Mouse (Mus musculus): ENCODE measurements around the gene Cyp2b13.
"Not testable (repeated sequence)": the region's sequence is repeated elsewhere in the genome, so short reads cannot be mapped to it uniquely, and the experiment has no call there.

Gene Cyp2b13

GRCm38 (mm10) chr7:26061197-26061596 is at the start of gene Cyp2b13:
Gene Cyp2b13, plus strand, starts transcription at chr7:26061497.
- DNase-seq (ENCODE audit: low spot score): not testable (repeated sequence)

GRCm38 (mm10) chr7:26019814-26020332 is 41.4 kb upstream of the Cyp2b13 start:
- DNase-seq (ENCODE audit: low spot score): not testable (repeated sequence)

GRCm38 (mm10) chr7:26054885-26055630 is 6.2 kb upstream of the Cyp2b13 start:
- not testable (repeated sequence) for DNase-seq (ENCODE audit: low spot score)

GRCm38 (mm10) chr7:26071677-26072076 is 10.4 kb downstream of the Cyp2b13 start:
- DNase-seq (ENCODE audit: low spot score): not testable (repeated sequence)

GRCm38 (mm10) chr7:26082595-26082994 is 21.3 kb downstream of the Cyp2b13 start:
- no peak for DNase-seq (ENCODE audit: low spot score)

- DNase-seq (ENCODE audit: low spot score): no peak
Measured at GRCm38 (mm10) chr7:26087391-26087790, 26.1 kb downstream of the Cyp2b13 start.

GRCm38 (mm10) chr7:26088578-26088977 is 27.3 kb downstream of the Cyp2b13 start:
- not testable (repeated sequence) for DNase-seq (ENCODE audit: low spot score)

- not testable (repeated sequence) for DNase-seq (ENCODE audit: low spot score)
Measured at GRCm38 (mm10) chr7:26139623-26140022, 78.3 kb downstream of the Cyp2b13 start.

GRCm38 (mm10) chr7:26143657-26144056 is 82.4 kb downstream of the Cyp2b13 start:
- not testable (repeated sequence) for DNase-seq (ENCODE audit: low spot score)

Measured in ovary, adult 18-20 months (tissue).